Mouse (Mus musculus) MN1 (cell line): ENCODE data around the gene Dnm2.
A peak's percentile ranks its signal among the peaks of the same experiment; 100 is the strongest.

Experiments
- DNase-seq: peaks from one replicate; pipeline ENCODE4 v3.0.0-alpha.2; 2016; ENCODE audit warnings: low spot score

Gene Dnm2

GRCm38 (mm10) chr9:21424631-21425555 is at the start of gene Dnm2:
TSS of gene Dnm2 (plus strand) at chr9:21424908.
- peak; percentile 98 for DNase-seq

DNA sequence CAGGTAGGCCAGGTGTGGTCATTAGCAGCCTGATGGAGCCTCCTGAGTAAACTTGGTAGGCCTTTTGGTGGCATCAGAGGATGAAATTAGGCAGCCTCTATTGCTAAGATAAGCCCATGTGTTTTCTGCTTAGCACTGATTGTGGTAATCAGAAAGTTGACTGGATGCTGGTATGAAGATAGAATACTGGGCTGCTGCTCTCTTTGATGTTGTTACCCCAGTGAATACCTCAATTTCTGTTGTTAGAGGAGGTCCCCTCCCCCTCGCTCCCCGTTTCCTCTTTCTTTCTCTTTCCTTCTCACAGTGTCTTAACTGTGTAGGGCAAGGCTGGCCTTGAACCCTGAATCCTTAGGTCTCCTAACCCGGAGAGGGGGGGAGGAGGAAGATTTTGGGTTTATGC is 45.5 kb upstream of the Dnm2 start:
- no peak for DNase-seq

DNA sequence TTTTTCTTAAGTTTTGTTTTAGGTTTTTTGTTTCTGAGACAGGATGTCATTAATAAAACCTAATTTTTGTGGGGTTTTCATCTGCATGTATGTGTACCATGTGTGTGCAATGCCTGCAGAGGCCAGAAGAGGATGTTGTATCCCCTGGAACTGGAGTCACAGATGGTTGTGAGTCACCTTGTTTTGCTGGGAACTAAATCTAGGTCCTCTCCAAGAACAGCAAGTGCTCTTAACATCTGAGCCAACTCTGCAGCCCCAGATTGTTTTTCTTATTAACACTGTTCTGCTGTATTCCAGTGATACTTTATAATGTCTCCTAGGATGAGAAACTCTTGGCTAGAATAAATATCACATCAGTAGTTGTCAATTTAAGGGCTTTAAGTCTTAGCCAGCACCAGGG is 43.8 kb upstream of the Dnm2 start:
- no peak for DNase-seq

GRCm38 (mm10) chr9:21383966-21384365 is 40.7 kb upstream of the Dnm2 start:
- DNase-seq: no peak

DNA sequence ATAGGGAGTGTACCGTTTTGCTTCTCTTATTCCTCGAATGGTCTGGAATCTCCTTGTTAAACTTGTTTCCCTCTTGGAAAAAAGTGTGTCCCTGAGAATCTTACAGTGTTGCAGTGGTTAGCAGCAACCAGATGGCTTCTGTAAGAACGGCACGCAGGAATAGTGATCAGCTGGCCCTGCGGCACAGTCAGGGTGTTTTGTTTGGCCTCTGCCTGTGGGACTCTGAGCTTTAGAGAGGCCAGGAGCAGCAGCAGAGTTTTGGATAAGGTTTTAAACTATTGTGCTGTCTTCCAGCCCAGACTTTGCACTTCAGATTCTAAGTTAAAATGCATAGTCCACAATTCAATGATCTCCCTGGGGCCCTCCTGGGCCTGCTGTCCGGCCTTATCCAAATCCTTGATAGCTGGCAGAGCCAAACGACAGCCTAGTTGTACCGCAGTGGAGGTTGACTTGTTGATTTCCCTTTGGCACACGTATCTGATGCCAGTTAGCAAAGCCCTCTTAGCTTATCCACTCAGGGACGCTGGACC is 32.0 kb upstream of the Dnm2 start:
- no peak for DNase-seq

DNA sequence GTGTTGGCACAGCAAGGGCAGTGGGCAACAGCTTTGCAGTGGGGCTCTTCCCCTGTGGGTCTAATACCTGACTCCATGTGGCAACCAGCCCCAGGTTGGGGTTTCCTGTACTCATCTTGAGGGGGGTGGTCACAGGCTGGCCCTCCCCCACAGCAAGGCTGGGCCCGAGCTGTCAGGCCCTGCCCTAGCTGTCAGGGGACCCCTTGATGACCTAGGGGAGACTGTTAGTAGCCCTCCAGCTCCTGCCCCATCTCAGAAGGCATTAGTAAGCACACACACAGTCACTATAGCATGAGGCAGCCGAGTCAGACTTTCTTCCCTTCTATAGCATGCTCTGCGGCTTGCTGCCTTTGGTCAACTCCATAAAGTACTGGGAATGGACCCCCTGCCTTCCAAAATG is 29.0 kb upstream of the Dnm2 start:
- DNase-seq: no peak

GRCm38 (mm10) chr9:21397170-21397569 is 27.5 kb upstream of the Dnm2 start:
- no peak for DNase-seq

DNA sequence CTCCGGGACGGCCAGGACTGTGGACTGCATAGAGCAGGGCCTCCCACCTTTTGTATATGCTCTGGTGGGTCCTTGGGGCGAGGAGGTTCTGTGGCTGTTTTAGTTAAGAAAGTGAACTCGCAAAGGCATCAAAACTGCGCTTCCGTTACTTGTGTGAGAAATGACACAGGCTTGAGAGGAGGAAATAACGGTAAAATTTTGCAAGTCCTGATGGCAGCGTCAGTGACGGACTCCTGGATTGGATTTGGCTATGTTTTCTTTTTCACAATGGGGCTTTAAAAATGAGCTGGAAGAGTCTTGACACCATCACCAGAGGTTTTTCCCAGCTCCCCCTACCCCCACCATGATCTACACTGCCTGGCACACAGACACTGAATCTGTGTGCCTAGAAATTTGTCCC is 23.7 kb upstream of the Dnm2 start:
- DNase-seq: no peak

GRCm38 (mm10) chr9:21402764-21403253 is 21.9 kb upstream of the Dnm2 start:
- no peak for DNase-seq

GRCm38 (mm10) chr9:21403745-21404144 is 21.0 kb upstream of the Dnm2 start:
- no peak for DNase-seq

- DNase-seq: no peak
Measured at GRCm38 (mm10) chr9:21405525-21405924, 19.2 kb upstream of the Dnm2 start.

GRCm38 (mm10) chr9:21407951-21408350 is 16.8 kb upstream of the Dnm2 start:
- DNase-seq: no peak

- DNase-seq: no peak
Measured at GRCm38 (mm10) chr9:21408624-21409023, 16.1 kb upstream of the Dnm2 start.

- peak; percentile 82 for DNase-seq
Measured at GRCm38 (mm10) chr9:21409592-21410317, 15.0 kb upstream of the Dnm2 start.

GRCm38 (mm10) chr9:21411669-21412550 is 12.8 kb upstream of the Dnm2 start, which contains the start of gene Qtrt1:
TSS of gene Qtrt1 (plus strand) at chr9:21411837.
- peak; percentile 92 for DNase-seq

- no peak for DNase-seq
Measured at GRCm38 (mm10) chr9:21417866-21418265, 6.8 kb upstream of the Dnm2 start.

DNA sequence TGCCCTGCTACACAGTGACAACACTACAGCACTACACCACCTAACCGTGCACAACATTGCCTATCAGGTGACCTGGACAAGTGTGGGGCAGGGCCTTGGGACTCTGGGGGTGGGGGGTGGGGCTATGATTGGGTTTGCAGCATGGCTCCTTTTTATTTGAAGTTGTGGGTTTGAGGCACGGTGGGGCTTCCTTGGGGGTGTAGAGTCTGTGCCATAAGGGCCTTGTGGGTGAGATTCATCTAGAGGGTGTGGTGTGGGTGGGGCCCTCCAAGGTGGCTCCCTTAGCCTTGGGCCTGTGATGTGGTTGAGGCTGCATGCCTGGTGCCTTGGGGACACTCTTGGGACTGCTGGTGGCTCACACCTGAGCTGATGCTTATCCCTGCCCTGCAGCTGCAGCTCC is 5.1 kb upstream of the Dnm2 start:
- no peak for DNase-seq

DNA sequence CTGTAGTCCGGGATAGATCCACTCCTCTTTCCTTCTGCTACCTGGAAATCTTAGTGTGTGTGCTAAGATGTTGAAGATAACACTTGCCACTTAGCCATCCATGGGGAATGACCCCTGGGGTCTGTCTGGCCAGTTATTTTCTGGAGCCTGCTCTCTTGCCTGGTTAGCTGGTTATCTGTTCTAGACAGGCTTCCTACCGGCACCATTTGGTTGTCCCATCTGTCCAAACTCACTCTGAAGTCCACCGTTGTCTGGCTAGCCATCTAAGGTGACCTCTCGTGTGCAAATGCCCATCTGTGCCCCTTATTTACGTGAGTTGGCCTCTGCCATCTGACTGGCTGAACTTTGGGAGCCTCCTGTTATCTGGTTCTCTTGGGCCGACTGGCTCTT is 843 bp downstream of the Dnm2 start:
- no peak for DNase-seq

DNA sequence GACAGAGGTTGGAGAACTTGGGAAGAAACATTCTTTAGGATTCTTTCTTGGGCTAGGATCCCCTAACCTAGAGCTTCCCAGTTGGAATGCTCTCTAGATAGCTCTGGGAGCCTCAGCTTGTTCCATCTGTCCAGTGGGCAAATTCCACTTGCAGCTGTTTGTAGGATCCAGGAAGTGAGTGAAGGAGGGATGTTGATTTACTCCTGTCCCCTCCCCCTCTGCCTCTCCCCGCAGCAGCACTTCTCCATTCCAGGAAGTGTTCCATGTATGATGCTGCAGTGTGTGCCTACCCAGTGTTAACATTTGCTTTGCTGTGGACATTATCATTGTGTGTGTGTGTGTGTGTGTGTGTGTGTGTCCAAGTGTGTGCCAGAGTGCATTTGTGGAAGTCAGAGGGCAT is 1.3 kb downstream of the Dnm2 start:
- no peak for DNase-seq

DNA sequence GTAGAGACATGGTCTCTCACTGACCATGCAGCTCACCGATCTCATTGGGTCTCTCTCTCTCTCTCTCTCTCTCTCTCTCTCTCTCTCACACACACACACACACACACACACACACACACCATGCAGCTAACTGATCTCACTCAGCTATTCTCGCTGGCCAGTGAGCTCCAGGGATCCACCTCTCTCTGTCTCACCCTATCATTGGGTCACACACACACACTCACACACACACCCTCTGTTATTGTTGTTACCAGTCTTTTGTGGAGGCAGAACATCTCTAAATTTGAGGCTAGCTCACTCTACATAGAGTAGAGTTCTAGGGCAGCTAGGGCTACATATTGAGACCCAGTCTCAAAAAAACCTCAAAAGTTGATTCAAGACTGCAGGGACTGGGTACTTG is 1.8 kb downstream of the Dnm2 start:
- DNase-seq: no peak

DNA sequence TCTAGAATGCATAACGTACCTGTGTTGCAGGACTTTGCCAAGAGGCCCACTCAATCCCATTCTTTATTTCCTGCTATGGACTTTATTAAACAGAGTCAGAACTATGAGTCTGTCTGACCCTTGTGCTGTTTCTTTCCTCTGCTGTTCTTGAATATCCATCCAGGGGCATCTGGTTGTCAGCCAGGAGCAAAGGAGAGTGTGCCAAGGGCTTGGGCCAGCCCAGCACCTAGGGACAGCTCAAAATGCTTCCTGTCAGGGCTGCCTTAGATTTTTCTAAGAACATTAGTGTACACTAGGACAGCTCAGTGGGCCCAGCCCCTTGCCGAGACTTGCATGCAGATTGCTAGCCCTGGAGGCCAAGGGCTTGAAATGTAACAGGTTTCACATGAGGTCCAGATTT is 3.1 kb downstream of the Dnm2 start:
- DNase-seq: peak; percentile 16

- no peak for DNase-seq
Measured at GRCm38 (mm10) chr9:21428178-21428577, 3.5 kb downstream of the Dnm2 start.
